Mouse (Mus musculus) spleen, adult 2 months (tissue): Measurements from ENCODE around the gene Cyfip2. TPM values are rescaled to one million over a fixed set of nuclear protein-coding genes. Genes with fewer than 3 reads are reported as not detected.
A peak's percentile ranks its signal among the peaks of the same experiment; 100 is the strongest.

Experiments used
- DNase-seq, 2 experiments: peaks; one replicate each; pipeline versions ENCODE4 v3.0.0 to v3.0.0-alpha.2; 2012 to 2021; ENCODE audit warnings: low spot score in 2 of 2, low read depth in 1 of 2
- H3K27ac ChIP-seq: fragments of 200-500 bp; 2 replicates; pipeline ENCODE4 v1.5.1; 2012; ENCODE audit warnings: low read length, inconsistent platforms; ENCODE audit not compliant: insufficient read depth
- H3K27me3 ChIP-seq: fragments of 200-500 bp; 2 replicates; pipeline ENCODE4 v1.6.1; 2012; ENCODE audit warnings: mild to moderate bottlenecking, moderate library complexity, low read length, inconsistent platforms; ENCODE audit not compliant: control insufficient read depth, insufficient read depth
- H3K36me3 ChIP-seq: fragments of 200-500 bp; 2 replicates; pipeline ENCODE4 v1.6.1; 2012; ENCODE audit warnings: mild to moderate bottlenecking, low read length, inconsistent platforms; ENCODE audit not compliant: control insufficient read depth, insufficient read depth
- H3K4me1 ChIP-seq: fragments of 200-500 bp; 2 replicates; pipeline ENCODE4 v1.6.1; 2011; ENCODE audit warnings: inconsistent platforms; ENCODE audit not compliant: control insufficient read depth, insufficient read depth, insufficient read length
- H3K4me3 ChIP-seq: fragments of 200-500 bp; 2 replicates; pipeline ENCODE4 v1.5.1; 2011; ENCODE audit warnings: mild to moderate bottlenecking, inconsistent platforms; ENCODE audit not compliant: insufficient read depth, insufficient read length; ENCODE audit errors: extremely low read depth
- CTCF ChIP-seq: fragments of 200-500 bp; IDR thresholded peaks from 2 replicates; pipeline ENCODE4 v1.5.1; 2011; ENCODE audit warnings: mild to moderate bottlenecking, inconsistent platforms; ENCODE audit not compliant: insufficient read depth, insufficient read length, insufficient replicate concordance; ENCODE audit errors: extremely low read depth
- POLR2A ChIP-seq: fragments of 200-500 bp; IDR thresholded peaks from 2 replicates; pipeline ENCODE4 v1.6.1; 2011; ENCODE audit warnings: low read depth, low read length, inconsistent platforms
- WGBS: fragments of 180-500 bp; shearing (Covaris S2); methylation state at CpG from one replicate; pipeline ENCODE4 v1.1.7; 2018; 5-methylcytosine and 5-hydroxymethylcytosine counted together
- polyA plus RNA-seq: library from polyadenylated mRNA; depleted of rRNA; stranded (reverse); fragments of >200 nt; gene quantifications from 2 replicates; pipeline ENCODE4 v1.2.3, GENCODE M21; 2012

The Cyfip2 gene
- polyA plus RNA-seq, 1 experiment = 41.4 TPM

DNA sequence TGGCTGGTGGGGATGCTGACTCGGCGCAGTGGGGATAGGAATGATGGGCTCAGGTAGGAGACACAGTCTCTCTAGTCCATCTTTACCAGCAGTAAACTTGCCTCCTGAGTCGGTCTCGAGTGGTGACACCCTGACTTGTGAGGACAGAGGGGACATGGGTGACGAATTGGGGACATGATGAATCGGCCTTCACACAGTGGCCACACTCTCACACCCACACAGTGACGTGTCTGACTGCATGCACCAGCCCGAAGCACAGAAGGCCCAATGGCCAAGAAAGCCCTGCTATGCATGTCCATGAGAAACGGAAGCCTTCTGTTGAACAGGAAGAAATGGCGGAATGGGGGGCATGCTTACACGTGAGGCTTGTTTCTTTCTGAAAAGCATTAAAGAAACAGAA lies 49.4 kb downstream of the Cyfip2 start:
- H3K27me3 ChIP-seq = no peaks in the 10 kb centered on the region
- peaks cover 59% of the 10 kb centered on the region for H3K36me3 ChIP-seq
- H3K4me1 ChIP-seq = peaks cover 5% of the 10 kb centered on the region
- WGBS = 88% methylated on average over 11 of the region's 11 CpGs
- TF ChIP-seq CTCF (no peak), POLR2A (no peak)
- H3K27ac ChIP-seq = no peak overlapping the region
- no peak overlapping the region for H3K4me3 ChIP-seq
- no peak for DNase-seq

GRCm38 (mm10) chr11:46262854-46263253 lies 49.8 kb downstream of the Cyfip2 start:
- Histone ChIP-seq H3K27ac (no peak overlapping the region), H3K4me3 (no peak overlapping the region), H3K4me1 (peaks cover 5% of the 10 kb centered on the region), H3K27me3 (no peaks in the 10 kb centered on the region), H3K36me3 (peaks cover 57% of the 10 kb centered on the region)
- TF ChIP-seq CTCF = no peak
- no peak for TF ChIP-seq POLR2A
- no peak for DNase-seq
- 72% methylated on average over 3 of the region's 3 CpGs for WGBS

- peaks cover 59% of the 10 kb centered on the region for H3K36me3 ChIP-seq
- WGBS = 93% methylated on average over 8 of the region's 8 CpGs
- no peak overlapping the region for H3K4me3 ChIP-seq
- no peak for TF ChIP-seq CTCF
- no peak for TF ChIP-seq POLR2A
- H3K27ac ChIP-seq = no peak overlapping the region
- no peaks in the 10 kb centered on the region for H3K4me1 ChIP-seq
- DNase-seq = no peak
- no peaks in the 10 kb centered on the region for H3K27me3 ChIP-seq
Observed at GRCm38 (mm10) chr11:46258749-46259148, 53.9 kb downstream of the Cyfip2 start.

DNA sequence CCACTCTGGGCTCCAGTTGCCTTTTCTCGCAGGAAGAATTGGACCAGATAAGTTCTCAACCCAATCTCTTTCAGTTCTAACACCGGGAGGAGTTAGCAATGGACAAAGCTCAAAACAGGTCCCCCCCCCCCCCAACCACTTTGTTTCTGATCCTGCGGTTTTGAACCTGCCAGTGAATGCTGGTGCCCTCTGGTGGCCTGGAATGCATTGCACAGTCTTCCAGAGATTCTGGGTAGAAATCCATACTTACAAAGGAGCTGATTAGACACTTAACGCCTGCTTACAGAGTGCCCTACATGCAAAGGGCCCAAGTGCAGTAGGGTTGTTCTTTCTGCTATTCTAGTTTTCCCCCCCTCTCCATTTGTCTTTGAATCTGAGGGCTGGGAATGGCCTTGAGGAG lies 54.5 kb downstream of the Cyfip2 start:
- Histone ChIP-seq H3K27ac (no peak overlapping the region), H3K4me3 (no peak overlapping the region), H3K36me3 (peaks cover 55% of the 10 kb centered on the region), H3K27me3 (no peaks in the 10 kb centered on the region), H3K4me1 (no peaks in the 10 kb centered on the region)
- DNase-seq = no peak
- TF ChIP-seq CTCF (peak; percentile 32; the same call in 1 of the 2 replicates), POLR2A (no peak)
- 85% methylated on average over 4 of the region's 4 CpGs for WGBS

DNA sequence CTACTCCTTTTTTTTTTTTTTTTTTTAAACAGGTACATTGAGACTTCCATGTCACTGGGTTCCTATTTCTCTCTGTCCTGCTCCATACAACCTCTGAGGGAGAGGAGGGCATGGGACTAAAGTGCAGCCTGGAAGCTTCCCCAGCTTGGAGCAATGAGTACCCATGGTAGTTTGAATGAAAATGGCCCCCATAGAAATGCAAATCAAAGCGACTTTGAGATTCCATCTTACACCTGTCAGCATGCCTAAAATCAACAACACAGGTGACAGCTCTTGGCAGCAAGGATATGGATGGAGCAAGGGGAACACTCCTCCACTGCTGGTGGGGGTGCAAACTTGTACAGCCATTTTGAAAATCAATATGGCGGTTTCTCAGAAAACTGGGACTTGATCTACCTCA lies 57.4 kb downstream of the Cyfip2 start:
- no peak for DNase-seq
- H3K27ac ChIP-seq = no peak overlapping the region
- H3K4me1 ChIP-seq = no peaks in the 10 kb centered on the region
- WGBS = 100% methylated on average over 2 of the region's 2 CpGs
- no peaks in the 10 kb centered on the region for H3K27me3 ChIP-seq
- peaks cover 49% of the 10 kb centered on the region for H3K36me3 ChIP-seq
- no peak overlapping the region for H3K4me3 ChIP-seq
- TF ChIP-seq POLR2A = no peak
- TF ChIP-seq CTCF = no peak

GRCm38 (mm10) chr11:46251994-46252393 lies 60.7 kb downstream of the Cyfip2 start:
- no peak overlapping the region for H3K27ac ChIP-seq
- WGBS = 41% methylated on average over 7 of the region's 7 CpGs
- no peaks in the 10 kb centered on the region for H3K27me3 ChIP-seq
- H3K36me3 ChIP-seq = peaks cover 44% of the 10 kb centered on the region
- no peaks in the 10 kb centered on the region for H3K4me1 ChIP-seq
- TF ChIP-seq POLR2A (no peak), CTCF (peak; percentile 87; the same call in 1 of the 2 replicates)
- peak in 1 of 2 experiments; percentile 62 for DNase-seq
- H3K4me3 ChIP-seq = no peak overlapping the region

DNA sequence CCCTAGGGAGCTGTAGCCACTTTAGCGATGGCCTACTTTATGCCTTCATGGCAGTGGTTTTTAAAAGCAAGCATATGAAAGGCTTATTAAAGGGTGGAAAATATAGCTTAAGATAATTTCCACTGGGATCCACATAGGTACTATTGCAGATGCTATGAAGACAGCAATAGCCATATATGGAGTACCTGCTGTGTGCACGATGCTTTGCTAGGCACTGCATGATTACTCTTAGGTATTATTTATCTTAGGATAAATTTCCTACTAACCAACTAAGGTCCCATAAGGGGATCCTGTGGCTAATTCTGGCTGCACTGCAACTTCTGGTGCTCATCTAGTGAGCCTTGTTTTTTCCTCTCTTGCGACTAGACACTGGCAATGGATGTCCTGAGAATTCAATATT lies 64.3 kb downstream of the Cyfip2 start:
- peaks cover 50% of the 10 kb centered on the region for H3K36me3 ChIP-seq
- no peaks in the 10 kb centered on the region for H3K4me1 ChIP-seq
- WGBS = 72% methylated on average over 3 of the region's 3 CpGs
- no peak overlapping the region for H3K27ac ChIP-seq
- no peaks in the 10 kb centered on the region for H3K27me3 ChIP-seq
- DNase-seq = no peak
- no peak overlapping the region for H3K4me3 ChIP-seq
- TF ChIP-seq POLR2A (no peak), CTCF (no peak)
